Mouse (Mus musculus): ENCODE measurements around the gene Agap1. TPM values are rescaled to one million over a fixed set of nuclear protein-coding genes. Genes with fewer than 3 reads are reported as not detected.

The Agap1 gene
- polyA plus RNA-seq, 1 experiment from 2014 or later = 21.3 TPM

GRCm38 (mm10) chr1:89616556-89616955 lies 161.9 kb downstream of the Agap1 start:
- no peak for TF ChIP-seq CTCF (IDR thresholded peaks at IDR 0.05; ENCODE audit: low read depth)

DNA sequence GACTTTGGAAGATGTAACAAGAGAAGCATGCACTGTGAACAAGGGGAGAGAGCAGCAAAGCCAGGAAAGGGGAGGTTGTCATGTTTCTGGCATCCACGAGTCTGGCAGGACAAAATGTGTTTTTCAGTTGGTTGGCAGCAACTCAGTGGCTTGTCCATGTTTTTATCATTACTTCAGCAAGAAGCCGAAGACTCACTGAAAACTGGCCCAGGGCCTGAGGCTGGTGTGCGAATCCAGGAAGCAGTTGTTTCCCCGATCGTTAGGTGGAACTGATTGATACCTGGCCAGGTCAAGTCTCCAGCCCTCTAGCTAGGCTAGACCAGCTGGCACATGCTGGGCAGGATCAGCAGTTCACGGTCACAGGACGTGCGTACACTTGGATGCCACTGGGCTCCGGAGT lies 162.7 kb downstream of the Agap1 start:
- ATAC-seq (ENCODE audit: insufficient read depth) = no peak
- TF ChIP-seq CTCF (IDR thresholded peaks at IDR 0.05; ENCODE audit: low read depth) = no peak
- H3K4me1 ChIP-seq (ENCODE audit: insufficient read depth) = no peaks in the 10 kb centered on the region
- H3K9me3 ChIP-seq (ENCODE audit: low read depth, low read length) = no peaks in the 10 kb centered on the region
- no peak overlapping the region for H3K9ac ChIP-seq
- 79% methylated on average over 9 of the region's 9 CpGs for WGBS
- H3K36me3 ChIP-seq (ENCODE audit: insufficient read depth) = no peaks in the 10 kb centered on the region
- no peak overlapping the region for H3K4me2 ChIP-seq
- no peak overlapping the region for H3K4me3 ChIP-seq (ENCODE audit: low read depth, low read length)
- no peak overlapping the region for H3K27ac ChIP-seq (ENCODE audit: low read depth)
- H3K27me3 ChIP-seq (ENCODE audit: insufficient read depth, low read length) = no peaks in the 10 kb centered on the region
- DNase-seq = no peak

More at GRCm38 (mm10) chr1:89616556-89616955, 161.9 kb downstream of the Agap1 start:
- H3K4me1 ChIP-seq (ENCODE audit: insufficient read depth) = no peaks in the 10 kb centered on the region
- no peak for ATAC-seq (ENCODE audit: insufficient read depth)
- H3K9me3 ChIP-seq (ENCODE audit: low read depth, low read length) = no peaks in the 10 kb centered on the region
- no peaks in the 10 kb centered on the region for H3K27me3 ChIP-seq (ENCODE audit: insufficient read depth, low read length)
- H3K4me3 ChIP-seq (ENCODE audit: low read depth, low read length) = no peak overlapping the region
- H3K9ac ChIP-seq = no peak overlapping the region
- no peak overlapping the region for H3K4me2 ChIP-seq
- 73% methylated on average over 6 of the region's 6 CpGs for WGBS
- H3K36me3 ChIP-seq (ENCODE audit: insufficient read depth) = peaks cover under 1% of the 10 kb centered on the region; the same call in 1 of the 2 replicates
- DNase-seq = no peak
- H3K27ac ChIP-seq (ENCODE audit: low read depth) = no peak overlapping the region

GRCm38 (mm10) chr1:89619963-89620362 lies 165.4 kb downstream of the Agap1 start:
- Histone ChIP-seq H3K4me1 (ENCODE audit: insufficient read depth) (no peaks in the 10 kb centered on the region), H3K27ac (ENCODE audit: low read depth) (no peak overlapping the region), H3K9ac (no peak overlapping the region), H3K9me3 (ENCODE audit: low read depth, low read length) (no peaks in the 10 kb centered on the region), H3K36me3 (ENCODE audit: insufficient read depth) (0 out of 2 replicates have a peak, but pooled peaks cover 3% of the 10 kb centered on the region), H3K27me3 (ENCODE audit: insufficient read depth, low read length) (no peaks in the 10 kb centered on the region), H3K4me2 (no peak overlapping the region), H3K4me3 (ENCODE audit: low read depth, low read length) (no peak overlapping the region)
- 78% methylated on average over 2 of the region's 2 CpGs for WGBS
- TF ChIP-seq CTCF (IDR thresholded peaks at IDR 0.05; ENCODE audit: low read depth) = no peak
- DNase-seq = no peak
- no peak for ATAC-seq (ENCODE audit: insufficient read depth)

GRCm38 (mm10) chr1:89621014-89621791 lies 166.6 kb downstream of the Agap1 start:
- no peak overlapping the region for H3K4me3 ChIP-seq (ENCODE audit: low read depth, low read length)
- no peak for ATAC-seq (ENCODE audit: insufficient read depth)
- H3K36me3 ChIP-seq (ENCODE audit: insufficient read depth) = 0 out of 2 replicates have a peak, but pooled peaks cover 3% of the 10 kb centered on the region
- 52% methylated on average over 8 of the region's 8 CpGs for WGBS
- no peaks in the 10 kb centered on the region for H3K4me1 ChIP-seq (ENCODE audit: insufficient read depth)
- no peak for DNase-seq
- H3K4me2 ChIP-seq = no peak overlapping the region
- H3K27me3 ChIP-seq (ENCODE audit: insufficient read depth, low read length) = no peaks in the 10 kb centered on the region
- no peaks in the 10 kb centered on the region for H3K9me3 ChIP-seq (ENCODE audit: low read depth, low read length)
- no peak for TF ChIP-seq CTCF (IDR thresholded peaks at IDR 0.05; ENCODE audit: low read depth)
- no peak overlapping the region for H3K9ac ChIP-seq
- no peak overlapping the region for H3K27ac ChIP-seq (ENCODE audit: low read depth)

DNA sequence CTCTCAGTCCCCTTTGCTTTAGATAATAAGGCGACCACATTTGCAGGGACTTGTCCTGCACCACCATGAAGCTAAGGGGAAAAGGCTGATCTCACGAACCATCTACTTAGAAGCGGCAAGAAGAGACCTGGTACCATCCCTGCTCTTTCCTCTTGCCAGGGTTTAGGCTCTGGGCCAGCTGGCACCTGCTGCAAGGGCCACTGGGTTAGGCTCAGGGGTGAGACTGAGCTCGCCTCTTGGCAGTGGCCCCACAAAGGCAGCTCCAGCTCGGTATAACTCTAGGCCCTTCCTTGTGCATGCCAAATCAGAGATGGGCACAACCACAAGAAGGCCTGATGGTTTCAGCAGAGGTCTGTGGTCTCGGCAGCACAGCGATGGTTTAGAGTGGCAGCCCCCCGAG lies 167.3 kb downstream of the Agap1 start:
- no peak for DNase-seq
- Histone ChIP-seq H3K9me3 (ENCODE audit: low read depth, low read length) (no peaks in the 10 kb centered on the region), H3K9ac (no peak overlapping the region), H3K4me3 (ENCODE audit: low read depth, low read length) (no peak overlapping the region), H3K4me2 (no peak overlapping the region), H3K4me1 (ENCODE audit: insufficient read depth) (no peaks in the 10 kb centered on the region), H3K27ac (ENCODE audit: low read depth) (no peak overlapping the region), H3K27me3 (ENCODE audit: insufficient read depth, low read length) (no peaks in the 10 kb centered on the region), H3K36me3 (ENCODE audit: insufficient read depth) (0 out of 2 replicates have a peak, but pooled peaks cover 3% of the 10 kb centered on the region)
- no peak for ATAC-seq (ENCODE audit: insufficient read depth)
- no peak for TF ChIP-seq CTCF (IDR thresholded peaks at IDR 0.05; ENCODE audit: low read depth)
- WGBS = 84% methylated on average over 8 of the region's 8 CpGs

- WGBS = 76% methylated on average over 7 of the region's 7 CpGs
- Histone ChIP-seq H3K27me3 (ENCODE audit: insufficient read depth, low read length) (no peaks in the 10 kb centered on the region), H3K4me3 (ENCODE audit: low read depth, low read length) (no peak overlapping the region), H3K27ac (ENCODE audit: low read depth) (no peak overlapping the region), H3K4me2 (no peak overlapping the region), H3K4me1 (ENCODE audit: insufficient read depth) (no peaks in the 10 kb centered on the region), H3K36me3 (ENCODE audit: insufficient read depth) (0 out of 2 replicates have a peak, but pooled peaks cover 3% of the 10 kb centered on the region), H3K9me3 (ENCODE audit: low read depth, low read length) (no peaks in the 10 kb centered on the region), H3K9ac (no peak overlapping the region)
- ATAC-seq (ENCODE audit: insufficient read depth) (no peak), DNase-seq (no peak)
- TF ChIP-seq CTCF (IDR thresholded peaks at IDR 0.05; ENCODE audit: low read depth) = no peak
These were observed 168.2 kb downstream of the Agap1 start for GRCm38 (mm10) chr1:89622801-89623200.

GRCm38 (mm10) chr1:89625312-89625711 lies 170.7 kb downstream of the Agap1 start:
- 77% methylated on average over 4 of the region's 4 CpGs for whole genome bisulfite sequencing
- no peak overlapping the region for H3K9ac ChIP-seq
- H3K9me3 ChIP-seq (ENCODE audit: low read depth, low read length) = no peaks in the 10 kb centered on the region
- peaks cover 11% of the 10 kb centered on the region; the same call in 1 of the 2 replicates for H3K36me3 ChIP-seq (ENCODE audit: insufficient read depth)
- no peaks in the 10 kb centered on the region for H3K4me1 ChIP-seq (ENCODE audit: insufficient read depth)
- H3K27ac ChIP-seq (ENCODE audit: low read depth) = no peak overlapping the region
- no peaks in the 10 kb centered on the region for H3K27me3 ChIP-seq (ENCODE audit: insufficient read depth, low read length)
- ATAC-seq (ENCODE audit: insufficient read depth) (no peak), DNase-seq (no peak)
- no peak overlapping the region for H3K4me2 ChIP-seq
- H3K4me3 ChIP-seq (ENCODE audit: low read depth, low read length) = no peak overlapping the region
- no peak for TF ChIP-seq CTCF (IDR thresholded peaks at IDR 0.05; ENCODE audit: low read depth)

All from lung, embryonic 14.5 days (tissue).